In the genomic region with DNA sequence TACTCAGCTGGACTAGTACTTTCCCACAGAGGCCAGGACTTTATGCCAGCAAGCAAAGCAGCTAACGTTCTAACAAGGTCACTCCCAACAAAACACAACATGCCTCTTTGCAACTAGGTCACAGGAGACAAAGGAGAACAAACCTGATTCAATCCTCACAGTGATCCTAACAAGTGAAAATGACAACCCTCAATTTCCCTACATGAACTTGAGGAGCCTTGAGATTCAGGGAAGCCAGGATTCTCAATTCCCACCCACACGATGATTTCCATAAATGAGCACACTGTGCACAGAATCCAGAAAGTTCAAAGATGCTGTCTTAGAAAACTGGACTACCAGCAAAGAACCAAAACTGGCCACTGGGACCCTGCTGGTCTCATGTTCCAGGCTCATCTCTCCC, we compare ENCODE assay signal across 16 mouse cellular contexts.
"Had no signal": no experiment of that assay in that cellular context is flagged by ENCODE, and none has a peak within 500 bp of the region (broad histone marks: within the 10 kb centered on the region; RNA-seq: fewer than 3 reads in every experiment).

No protein-coding gene starts in this region.

- DNase-seq: heart, postnatal 10 days; heart, postnatal 14 days; heart, postnatal 36 days; heart, postnatal 4 days; kidney, adult 11 months; kidney, adult 18-20 months; kidney, adult 2 months; kidney, adult 8-10 months; kidney, adult 9 months; kidney, postnatal 10 days; kidney, postnatal 14 days; kidney, postnatal 25 days; kidney, postnatal 36 days; kidney, postnatal 4 days; layer of hippocampus, adult 9-11 months; layer of hippocampus, postnatal 36 days had no signal
